Mouse (Mus musculus) liver, postnatal 0 days (tissue): Measurements from ENCODE around the gene Fam92b. TPM values are rescaled to one million over a fixed set of nuclear protein-coding genes. Genes with fewer than 3 reads are reported as not detected.

ENCODE experiments used
- ATAC-seq: fragments of 200-750 bp; cut with Nextera tagmentation; 2 replicates; pipeline ENCODE4 v1.8.0; 2017; ENCODE audit warnings: mild to moderate bottlenecking, moderate library complexity
- DNase-seq: peaks from one replicate; pipeline ENCODE4 v3.0.0-alpha.2; 2016
- H3K27ac ChIP-seq: fragments of 300-500 bp; sonication (generic); 2 replicates; pipeline ENCODE4 v1.5.1; 2014; ENCODE audit warnings: antibody characterized with exemption, moderate library complexity, mild to moderate bottlenecking, low read depth
- H3K27me3 ChIP-seq: fragments of 300-500 bp; sonication (generic); 2 replicates; pipeline ENCODE4 v1.6.1; 2014; ENCODE audit warnings: low read length, control low read depth, mixed read lengths; ENCODE audit not compliant: insufficient read depth
- H3K36me3 ChIP-seq: fragments of 300-500 bp; sonication (generic); replicated peaks from 2 replicates; pipeline ENCODE4 v1.6.1; 2014; ENCODE audit warnings: mild to moderate bottlenecking, control low read depth, low read length, moderate library complexity, mixed read lengths; ENCODE audit not compliant: insufficient read depth
- H3K4me1 ChIP-seq: fragments of 300-500 bp; sonication (generic); 2 replicates; pipeline ENCODE4 v1.6.1; 2014; ENCODE audit warnings: antibody characterized with exemption, mild to moderate bottlenecking, control low read depth; ENCODE audit not compliant: insufficient read depth
- H3K4me2 ChIP-seq: fragments of 300-500 bp; sonication (generic); 2 replicates; pipeline ENCODE4 v1.6.1; 2014; ENCODE audit warnings: low read depth, mild to moderate bottlenecking, low read length, moderate library complexity, mixed read lengths
- H3K4me3 ChIP-seq: fragments of 300-500 bp; sonication (generic); 2 replicates; pipeline ENCODE4 v1.5.1; 2014; ENCODE audit warnings: low read depth, low read length
- H3K9ac ChIP-seq: fragments of 300-500 bp; sonication (generic); replicated peaks from 2 replicates; pipeline ENCODE4 v1.6.1; 2014; ENCODE audit warnings: mild to moderate bottlenecking, moderate library complexity
- H3K9me3 ChIP-seq: fragments of 300-500 bp; sonication (generic); 2 replicates; pipeline ENCODE4 v1.6.1; 2016; ENCODE audit warnings: mild to moderate bottlenecking, control low read depth, low read length, mixed read lengths
- CTCF ChIP-seq: sonication (generic); IDR thresholded peaks from 2 replicates; pipeline ENCODE4 v1.5.1; 2016; ENCODE audit warnings: antibody characterized with exemption, low read depth
- EP300 ChIP-seq: IDR thresholded peaks from 2 replicates; pipeline ENCODE4 v1.6.1; 2016; ENCODE audit warnings: antibody characterized with exemption, low read depth, mild to moderate bottlenecking
- WGBS: fragments of 180-500 bp; shearing (Covaris S2); extraction: QIAGEN DNeasy Blood & Tissue Kit; methylation state at CpG from one replicate; pipeline ENCODE4 v1.1.7; 2014; ENCODE audit not compliant: insufficient replicate concordance; 5-methylcytosine and 5-hydroxymethylcytosine counted together
- polyA plus RNA-seq: library from polyadenylated mRNA; unstranded; fragments of >200 nt; fragmentation: Nextera tagmentation; extraction: Ambion mirVana; gene quantifications from 2 replicates; pipeline ENCODE4 v1.2.1, GENCODE M21; 2015

Fam92b gene
- polyA plus RNA-seq, 1 experiment from 2014 or later = not detected

DNA sequence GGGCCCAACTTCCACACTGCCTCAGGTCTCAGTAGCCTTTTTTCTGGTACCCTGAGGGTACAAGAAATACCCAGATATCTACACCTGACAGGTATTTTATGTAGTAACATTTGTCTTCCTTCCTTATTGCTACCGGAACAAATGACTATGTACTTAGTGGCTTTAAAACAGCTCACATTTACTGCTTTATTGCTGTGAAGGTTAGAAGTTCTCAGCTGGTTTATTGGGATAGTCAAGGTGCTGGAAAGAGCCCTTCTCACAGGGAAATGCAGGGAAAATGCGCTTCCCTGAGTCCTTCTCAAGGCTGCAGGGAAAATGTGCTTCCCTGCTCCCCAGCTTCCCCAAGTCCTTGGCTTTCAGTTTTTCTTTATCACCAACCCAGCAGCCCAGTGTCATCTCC, 38.3 kb downstream of the Fam92b start:
- Histone ChIP-seq H3K27ac (no peak overlapping the region), H3K4me1 (no peaks in the 10 kb centered on the region), H3K27me3 (no peaks in the 10 kb centered on the region), H3K9me3 (no peaks in the 10 kb centered on the region), H3K4me2 (no peak overlapping the region), H3K36me3 (no peaks in the 10 kb centered on the region), H3K9ac (no peak overlapping the region), H3K4me3 (no peak overlapping the region)
- DNase-seq (no peak), ATAC-seq (no peak)
- WGBS = 80% methylated on average over 2 of the region's 2 CpGs
- no peak for TF ChIP-seq EP300
- no peak for TF ChIP-seq CTCF

- DNase-seq = no peak
- WGBS = 77% methylated on average over 7 of the region's 7 CpGs
- TF ChIP-seq EP300 = no peak
- no peak for TF ChIP-seq CTCF
- Histone ChIP-seq H3K4me2 (no peak overlapping the region), H3K9ac (no peak overlapping the region), H3K27me3 (no peaks in the 10 kb centered on the region), H3K4me3 (no peak overlapping the region), H3K9me3 (no peaks in the 10 kb centered on the region), H3K36me3 (no peaks in the 10 kb centered on the region), H3K4me1 (no peaks in the 10 kb centered on the region), H3K27ac (no peak overlapping the region)
- no peak for ATAC-seq
These were observed 40.6 kb downstream of the Fam92b start for GRCm38 (mm10) chr8:120136618-120137017.

DNA sequence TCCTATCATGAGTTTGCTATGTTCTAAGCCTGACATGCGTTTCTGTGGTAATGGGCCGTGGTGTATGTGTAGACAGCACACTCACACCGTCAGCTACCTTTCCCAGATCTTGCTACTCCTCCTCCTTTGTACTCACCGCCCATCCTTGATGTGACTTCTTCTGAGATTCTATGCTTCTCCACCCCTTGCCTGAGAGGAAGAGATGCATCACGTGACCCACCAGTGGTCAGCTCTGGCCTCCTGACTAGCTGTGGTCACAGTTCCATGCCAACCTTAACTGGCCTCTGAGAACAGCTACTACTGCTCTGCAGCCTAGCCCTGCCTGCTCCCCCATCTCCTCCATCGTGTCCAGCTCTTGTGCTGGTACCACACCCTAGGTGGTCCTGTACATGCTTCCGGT, 41.6 kb downstream of the Fam92b start:
- Histone ChIP-seq H3K9ac (no peak overlapping the region), H3K4me2 (no peak overlapping the region), H3K36me3 (no peaks in the 10 kb centered on the region), H3K4me3 (no peak overlapping the region), H3K9me3 (no peaks in the 10 kb centered on the region), H3K27ac (no peak overlapping the region), H3K27me3 (no peaks in the 10 kb centered on the region), H3K4me1 (no peaks in the 10 kb centered on the region)
- TF ChIP-seq CTCF (no peak), EP300 (no peak)
- WGBS = 80% methylated on average over 7 of the region's 7 CpGs
- DNase-seq (no peak), ATAC-seq (no peak)

- Histone ChIP-seq H3K4me3 (no peak overlapping the region), H3K9me3 (no peaks in the 10 kb centered on the region), H3K9ac (no peak overlapping the region), H3K27ac (no peak overlapping the region), H3K4me2 (no peak overlapping the region), H3K36me3 (no peaks in the 10 kb centered on the region), H3K4me1 (no peaks in the 10 kb centered on the region), H3K27me3 (no peaks in the 10 kb centered on the region)
- TF ChIP-seq CTCF = no peak
- no peak for TF ChIP-seq EP300
- DNase-seq = no peak
- 72% methylated on average over 7 of the region's 7 CpGs for WGBS
- no peak for ATAC-seq
These were observed 44.1 kb downstream of the Fam92b start for GRCm38 (mm10) chr8:120133169-120133568.

GRCm38 (mm10) chr8:120131158-120131557, 46.1 kb downstream of the Fam92b start:
- no peak overlapping the region for H3K9ac ChIP-seq
- WGBS = 38% methylated on average over 8 of the region's 8 CpGs
- TF ChIP-seq CTCF (no peak), EP300 (no peak)
- H3K9me3 ChIP-seq = no peaks in the 10 kb centered on the region
- H3K4me3 ChIP-seq = no peak overlapping the region
- H3K27me3 ChIP-seq = no peaks in the 10 kb centered on the region
- no peak overlapping the region for H3K4me2 ChIP-seq
- DNase-seq = no peak
- ATAC-seq = no peak
- no peaks in the 10 kb centered on the region for H3K36me3 ChIP-seq
- H3K4me1 ChIP-seq = no peaks in the 10 kb centered on the region; the same call in 1 of the 2 replicates
- no peak overlapping the region for H3K27ac ChIP-seq

GRCm38 (mm10) chr8:120129547-120129946, 47.7 kb downstream of the Fam92b start:
- H3K27me3 ChIP-seq = no peaks in the 10 kb centered on the region
- no peak for DNase-seq
- H3K4me2 ChIP-seq = no peak overlapping the region
- H3K36me3 ChIP-seq = no peaks in the 10 kb centered on the region
- H3K27ac ChIP-seq = no peak overlapping the region
- no peaks in the 10 kb centered on the region; the same call in none of the 2 replicates for H3K4me1 ChIP-seq
- TF ChIP-seq CTCF = no peak
- TF ChIP-seq EP300 = no peak
- H3K4me3 ChIP-seq = no peak overlapping the region
- no peaks in the 10 kb centered on the region for H3K9me3 ChIP-seq
- ATAC-seq = no peak
- H3K9ac ChIP-seq = no peak overlapping the region
- 72% methylated on average over 4 of the region's 4 CpGs for WGBS
